Mouse (Mus musculus) natural killer cell, adult 2 months (primary cell): ENCODE data around the gene Tnfrsf8.
"Not testable (repeated sequence)": the region's sequence is repeated elsewhere in the genome, so short reads cannot be mapped to it uniquely, and the experiment has no call there.

Experiments used
- DNase-seq, 2 experiments: peaks; one replicate each; pipeline ENCODE4 v3.0.0; 2022; ENCODE audit warnings: low spot score in 2 of 2

Tnfrsf8 gene

DNA sequence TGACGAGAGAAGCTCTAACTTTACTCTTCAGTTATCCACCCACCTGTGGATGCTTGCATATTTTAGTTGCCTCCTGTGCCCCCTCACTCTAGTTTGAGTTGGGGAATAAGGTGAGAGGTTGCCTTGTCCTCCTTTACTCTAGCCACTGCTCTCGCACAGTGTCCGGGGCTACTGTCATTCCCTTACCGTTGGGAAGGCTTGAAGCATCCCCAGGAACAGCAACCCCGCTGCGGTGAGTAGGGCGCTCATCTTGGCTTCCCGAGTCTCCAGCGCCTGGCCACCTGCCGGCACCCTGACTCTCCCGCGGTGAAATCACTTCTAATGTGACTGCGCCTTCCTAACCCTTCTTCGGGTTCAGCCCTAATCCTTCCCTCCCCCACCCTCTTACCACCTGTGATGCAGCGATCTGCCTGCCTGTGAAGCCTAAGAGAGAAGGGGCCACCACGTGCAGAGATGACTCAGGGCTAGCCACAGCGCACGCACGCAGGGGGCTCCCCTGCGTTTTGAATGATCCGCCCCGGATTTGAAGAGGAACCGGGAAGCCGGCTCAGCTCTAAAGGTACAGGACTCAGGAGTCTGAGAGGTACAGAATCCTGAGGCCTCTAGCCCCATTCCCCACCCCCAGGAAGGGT lies at the start of gene Tnfrsf8:
Gene Tnfrsf8, minus strand, starts transcription at position 329 of the 632 bp plus-strand sequence.
- DNase-seq: peak; percentile 44 to 54

- not testable (repeated sequence) for DNase-seq
Measured at GRCm38 (mm10) chr4:145361635-145362034, 46.7 kb upstream of the Tnfrsf8 start.

DNA sequence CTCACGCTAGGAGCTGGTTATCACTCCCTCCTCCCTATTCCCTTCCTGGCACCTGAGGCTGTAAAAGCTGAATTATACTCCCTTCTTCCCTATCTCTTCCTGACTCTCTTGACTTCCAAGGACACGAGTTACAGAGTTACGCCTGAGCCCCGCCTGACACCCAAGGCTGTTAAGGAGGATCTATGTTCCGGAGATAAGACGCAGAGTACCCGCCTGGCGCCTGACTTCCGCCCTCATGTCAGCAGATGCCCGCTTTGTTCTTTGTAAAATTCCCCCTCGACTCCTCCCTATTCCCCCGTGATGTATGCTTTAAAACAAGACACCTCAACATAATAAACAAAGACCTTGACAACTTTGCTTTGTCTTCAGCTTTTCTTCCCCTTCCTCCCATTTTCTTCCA lies 46.1 kb upstream of the Tnfrsf8 start:
- peak; percentile 39 to 64 for DNase-seq

DNA sequence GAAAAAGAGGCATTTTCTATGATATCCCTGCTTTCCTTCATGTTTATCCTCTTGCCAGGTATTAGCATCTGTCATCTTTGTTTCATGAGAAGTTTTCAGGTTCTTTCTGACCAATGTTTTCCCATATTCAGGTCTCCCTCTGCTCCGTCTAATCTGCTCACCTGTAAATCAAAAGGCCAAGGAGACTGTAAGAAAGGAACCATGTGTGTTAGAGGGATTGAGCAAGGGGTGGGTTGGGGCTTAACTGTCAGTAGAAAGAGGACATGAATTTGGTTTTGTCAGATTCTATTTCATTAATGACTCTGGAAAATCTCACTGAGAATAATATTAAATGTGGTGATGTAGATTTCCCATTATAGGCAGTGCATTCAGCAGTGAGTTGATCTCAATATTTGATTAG lies 45.6 kb upstream of the Tnfrsf8 start:
- no peak for DNase-seq

DNA sequence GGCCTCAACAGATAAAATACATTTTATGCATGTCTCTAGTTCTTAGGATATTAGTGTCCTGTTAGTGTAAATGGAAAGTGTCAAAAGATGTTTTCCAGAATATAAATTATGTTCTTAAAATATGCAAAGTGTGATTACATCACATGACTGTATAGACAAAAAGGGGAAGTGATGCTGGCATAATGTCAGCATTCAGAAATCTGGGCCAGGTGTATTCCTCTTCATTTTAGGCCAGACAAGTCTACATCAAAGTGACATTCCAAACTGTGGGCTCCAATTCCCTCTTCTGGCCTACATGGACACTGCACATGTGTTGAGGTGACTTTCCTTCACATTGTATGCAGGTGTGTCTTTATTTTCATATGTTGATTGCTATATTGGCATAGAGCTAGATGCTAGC lies 41.3 kb upstream of the Tnfrsf8 start:
- no peak for DNase-seq

- DNase-seq: peak in 1 of 2 experiments; percentile 10
Measured at GRCm38 (mm10) chr4:145353855-145354254, 38.9 kb upstream of the Tnfrsf8 start.

GRCm38 (mm10) chr4:145344948-145345347 lies 30.0 kb upstream of the Tnfrsf8 start:
- no peak for DNase-seq

GRCm38 (mm10) chr4:145341879-145342809 lies 27.2 kb upstream of the Tnfrsf8 start:
- DNase-seq: peak in 1 of 2 experiments; percentile 14

DNA sequence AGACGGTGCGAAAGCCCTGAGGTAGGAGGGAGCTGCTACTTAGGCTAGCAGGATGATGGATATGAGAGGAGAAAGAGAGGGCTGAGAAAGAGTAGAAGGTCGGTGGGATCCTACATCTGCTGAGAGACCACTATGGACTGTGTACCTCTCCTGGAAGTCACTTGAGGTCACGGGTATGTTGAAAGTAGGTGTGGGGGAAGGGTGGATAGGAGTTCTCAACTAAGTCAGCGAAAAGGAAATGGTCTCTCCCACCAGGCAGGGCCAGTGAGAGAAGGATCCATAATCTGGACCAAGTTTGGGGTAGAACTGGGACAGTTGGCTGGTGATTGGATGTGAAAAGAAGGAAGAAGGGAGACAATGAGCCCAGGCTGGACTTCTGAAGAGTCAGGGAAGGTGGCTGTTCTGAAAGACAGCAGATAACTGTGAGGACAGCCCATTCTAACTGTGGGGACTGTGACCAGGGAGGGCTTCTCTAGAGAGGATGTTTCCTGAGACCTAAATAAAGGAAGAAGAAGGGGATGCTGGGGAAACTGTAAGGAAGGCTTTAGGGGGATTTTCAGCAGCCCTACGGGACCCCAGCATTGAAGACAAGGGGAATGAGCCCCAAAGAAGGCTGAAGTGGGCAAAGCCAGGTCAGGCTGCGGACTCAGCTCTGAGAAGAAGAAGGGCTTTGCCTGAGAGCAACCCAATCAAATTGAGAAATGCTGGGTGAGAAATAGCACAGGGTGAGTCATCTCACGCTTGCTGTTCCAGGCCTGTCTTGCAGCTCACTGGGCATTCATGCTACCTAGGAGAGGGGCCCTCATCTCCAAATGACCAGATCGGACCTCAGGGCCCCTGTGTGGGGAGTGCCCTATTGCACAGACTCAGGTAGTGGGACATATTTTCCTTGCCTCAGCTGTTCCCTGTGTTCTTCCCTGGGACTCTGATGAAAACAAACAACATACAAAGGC lies 23.2 kb upstream of the Tnfrsf8 start:
- no peak for DNase-seq

DNA sequence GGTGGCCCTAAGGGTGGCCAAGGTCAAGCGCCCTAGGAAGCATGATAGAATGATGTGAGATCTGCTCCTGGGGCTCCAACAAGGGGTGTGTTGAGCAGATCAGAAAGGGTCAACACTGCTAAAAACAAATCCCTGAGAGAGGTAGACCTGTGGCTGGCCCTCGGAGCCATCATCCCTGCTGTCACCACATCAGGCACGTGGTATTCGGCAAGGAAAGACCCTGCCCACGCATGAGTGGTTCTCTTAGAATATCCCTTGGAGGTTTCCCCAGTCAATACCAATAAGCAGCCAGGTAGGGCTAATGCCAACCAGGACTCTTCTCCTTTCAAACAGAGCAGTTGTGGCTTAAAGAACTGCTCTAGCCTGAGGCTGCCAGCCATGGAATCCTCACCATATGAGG lies 21.6 kb upstream of the Tnfrsf8 start:
- DNase-seq: no peak

GRCm38 (mm10) chr4:145336019-145336418 lies 21.1 kb upstream of the Tnfrsf8 start:
- no peak for DNase-seq

DNA sequence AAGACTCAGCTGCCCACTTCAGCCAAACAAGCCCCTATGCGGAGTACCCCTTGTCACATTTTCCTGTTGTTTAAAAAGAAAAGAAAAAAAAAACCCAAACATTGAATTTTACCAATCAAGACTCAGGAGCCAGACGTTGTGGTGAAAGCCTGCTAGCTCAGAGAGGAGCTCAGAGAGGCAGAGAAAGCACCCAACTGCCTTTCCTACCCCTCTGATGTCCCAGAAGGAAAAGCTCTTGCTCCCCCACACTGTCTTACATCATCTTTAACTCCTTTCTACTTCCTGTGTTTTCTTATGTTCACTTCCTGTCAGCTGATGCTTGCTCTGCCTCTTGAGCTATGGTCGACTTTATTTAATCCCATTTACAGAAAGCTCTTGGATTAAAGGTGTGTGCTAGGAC lies 8.7 kb upstream of the Tnfrsf8 start:
- DNase-seq: no peak

DNA sequence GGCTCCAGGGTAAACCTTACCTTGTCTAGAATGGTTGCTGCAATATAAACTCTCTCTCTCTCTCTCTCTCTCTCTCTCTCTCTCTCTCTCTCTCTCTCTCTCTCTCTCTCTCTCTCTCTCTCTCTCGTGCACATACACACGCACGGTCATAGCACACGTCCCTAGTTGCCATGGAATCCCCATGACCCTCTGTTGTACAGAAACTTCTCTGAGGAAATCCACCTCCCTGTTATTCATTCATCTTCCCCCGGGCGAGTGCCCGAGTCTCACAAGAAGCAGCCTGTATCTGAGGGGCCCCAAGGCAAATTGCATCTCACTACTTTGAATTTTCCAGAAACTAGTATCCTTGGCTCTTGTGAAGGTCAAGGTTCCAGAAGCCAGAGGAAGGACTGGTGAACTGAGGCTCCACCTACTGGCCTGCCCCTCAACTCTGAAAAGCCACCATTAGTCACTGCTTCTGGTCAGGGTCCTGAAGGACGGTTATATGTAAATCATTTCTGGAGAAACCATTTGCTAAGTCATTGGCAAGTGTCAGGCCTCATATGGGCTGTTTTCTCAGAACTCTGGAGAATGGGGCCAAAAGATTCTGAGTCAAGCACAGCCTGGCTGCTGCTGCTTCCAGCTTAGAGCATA lies 8.1 kb upstream of the Tnfrsf8 start:
- no peak for DNase-seq

DNA sequence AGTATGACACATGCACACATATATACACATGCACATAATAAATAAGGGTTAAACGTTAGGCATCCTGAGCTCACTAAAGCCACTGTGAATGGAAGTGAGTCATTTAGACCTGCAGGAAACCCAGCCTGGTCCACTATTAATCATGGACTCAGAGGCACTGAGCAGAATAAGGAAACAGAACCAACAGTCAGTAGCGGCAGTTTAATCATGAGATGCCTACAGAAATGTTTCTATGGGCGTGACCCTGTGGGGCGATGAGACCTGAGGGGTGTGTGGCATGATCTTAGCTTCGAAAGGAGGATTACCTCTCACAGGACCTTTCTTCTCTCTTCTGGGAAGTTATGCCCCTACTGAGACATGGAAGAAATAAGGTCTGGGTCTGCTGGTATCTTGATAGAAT lies 7.2 kb upstream of the Tnfrsf8 start:
- DNase-seq: no peak

DNA sequence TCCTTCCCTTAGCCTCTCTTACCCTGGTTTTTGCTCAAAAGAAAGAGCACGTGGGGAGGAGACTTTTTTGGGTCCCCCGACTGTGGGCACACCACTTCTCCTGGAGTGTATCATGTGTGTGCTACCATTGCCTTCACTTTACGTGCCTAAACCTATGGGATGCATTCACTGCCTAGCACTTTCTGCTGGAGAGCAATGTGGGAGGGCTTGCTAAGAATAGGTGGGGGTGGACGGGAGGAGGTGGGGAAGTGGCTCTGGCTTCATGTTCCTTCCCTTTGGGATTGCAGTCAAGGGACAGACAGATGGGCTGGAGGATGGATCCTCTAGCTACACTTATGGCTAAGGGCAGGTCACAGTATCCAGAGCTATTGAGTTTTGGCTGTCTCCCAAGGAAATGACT lies 5.7 kb upstream of the Tnfrsf8 start:
- no peak for DNase-seq

DNA sequence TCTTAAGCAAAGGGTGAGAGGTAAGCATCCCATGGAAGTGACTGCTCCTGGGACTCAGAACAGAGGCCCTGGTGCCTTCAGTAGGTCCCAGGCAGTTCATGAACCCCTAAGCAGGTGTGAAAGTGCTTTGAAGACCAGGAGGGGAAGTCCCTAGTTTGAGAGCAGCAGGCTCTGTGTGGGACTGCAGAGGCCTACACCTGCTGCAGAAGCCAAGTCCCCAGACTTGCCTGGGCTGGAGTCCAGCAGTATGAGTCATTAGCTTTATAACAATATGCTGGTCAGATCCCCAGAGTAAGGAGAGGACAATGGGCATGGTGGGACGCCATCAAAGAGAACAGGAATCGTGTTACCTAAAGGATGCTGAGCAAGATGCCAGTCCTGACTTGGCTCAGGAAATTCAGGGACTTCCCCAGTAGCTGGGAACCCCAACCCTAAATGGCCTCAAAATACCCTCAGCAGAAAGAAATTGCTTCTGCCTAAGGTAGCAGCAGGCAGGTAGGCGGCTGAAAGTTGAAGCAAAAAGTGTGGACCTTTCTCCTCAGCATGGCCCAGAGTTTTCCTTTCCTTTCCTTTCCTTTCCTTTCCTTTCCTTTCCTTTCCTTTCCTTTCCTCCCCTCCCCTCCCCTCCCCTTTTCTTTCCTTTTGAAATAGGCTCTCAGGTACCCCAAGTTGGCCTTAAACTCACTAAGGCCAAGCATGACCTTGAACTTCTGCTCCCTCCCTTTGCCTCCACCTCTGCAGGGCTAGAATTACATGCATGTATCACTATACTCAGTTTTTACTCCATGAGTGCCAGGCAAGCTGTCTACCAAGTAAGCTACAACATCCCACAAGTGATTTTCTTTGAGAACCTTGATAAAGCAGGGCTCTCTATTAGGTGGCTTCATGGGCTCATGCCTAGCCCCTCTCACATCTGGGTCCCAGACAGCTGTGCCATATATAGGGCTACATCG lies 4.6 kb upstream of the Tnfrsf8 start:
- no peak for DNase-seq

- no peak for DNase-seq
Measured at GRCm38 (mm10) chr4:145316708-145317107, 1.7 kb upstream of the Tnfrsf8 start.

DNA sequence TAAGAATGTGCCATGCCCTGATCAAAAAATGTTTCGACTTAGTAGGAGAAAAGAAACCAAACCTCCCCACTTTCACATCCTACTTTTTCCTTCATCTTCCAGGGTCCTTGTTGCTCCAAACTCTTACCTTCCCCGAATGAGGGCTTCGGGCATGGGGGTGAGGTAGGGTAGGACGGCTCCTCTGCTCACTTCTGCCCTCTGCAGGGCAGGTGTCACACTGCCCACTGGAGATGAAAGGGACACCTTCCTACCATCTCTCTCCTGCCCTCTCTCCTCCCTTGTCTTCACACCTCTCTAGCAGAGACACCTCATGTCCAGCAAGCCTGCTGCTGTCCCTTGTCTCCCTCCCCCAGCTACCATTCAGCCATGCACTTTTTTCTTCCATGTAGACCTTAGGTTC lies 998 bp downstream of the Tnfrsf8 start:
- no peak for DNase-seq

DNA sequence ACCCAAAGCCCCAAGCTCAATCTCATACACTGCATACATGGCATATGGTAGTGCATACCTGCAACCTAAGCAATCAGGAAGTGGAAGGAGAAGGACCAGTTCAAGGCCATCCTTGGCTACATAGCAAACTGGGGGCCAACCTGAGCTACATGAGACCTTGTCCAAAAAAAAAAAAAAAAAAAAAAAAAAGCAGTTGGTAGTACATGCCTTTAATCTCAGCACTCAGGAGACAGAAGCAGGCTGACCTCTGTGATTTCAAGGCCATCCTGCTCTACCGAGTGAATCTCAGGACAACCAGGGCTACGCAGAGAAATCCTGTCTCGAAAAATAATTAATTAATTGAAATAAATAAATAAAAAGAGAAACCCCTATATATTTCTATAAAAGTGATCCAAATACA lies 1.7 kb downstream of the Tnfrsf8 start:
- no peak for DNase-seq

DNA sequence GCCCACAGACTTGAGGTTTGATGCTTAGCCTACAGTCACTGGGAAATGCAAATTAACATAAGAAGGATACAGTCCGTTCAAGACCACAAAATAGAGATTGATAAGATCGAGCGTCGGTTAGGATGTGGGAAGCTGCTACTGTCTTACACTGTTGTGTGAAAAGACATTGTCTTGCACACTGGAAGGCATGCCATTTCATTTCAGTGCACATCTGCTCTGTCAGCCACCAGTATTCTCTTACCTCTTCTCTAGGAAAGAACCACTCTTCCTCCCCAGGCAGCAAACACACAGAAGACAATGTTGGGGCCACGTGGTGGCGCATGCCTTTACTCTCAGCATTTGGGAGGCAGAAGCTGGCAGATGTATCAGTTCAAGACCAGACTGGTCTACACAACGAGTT lies 2.4 kb downstream of the Tnfrsf8 start:
- DNase-seq: no peak
